Mouse (Mus musculus): ENCODE measurements around the gene Retreg1. TPM values are rescaled to one million over a fixed set of nuclear protein-coding genes. Genes with fewer than 3 reads are reported as not detected.
A peak's percentile ranks its signal among the peaks of the same experiment; 100 is the strongest.

Retreg1 gene
- total RNA-seq, 4 experiments from 2014 or later = 197 to 344 (median 283) TPM

DNA sequence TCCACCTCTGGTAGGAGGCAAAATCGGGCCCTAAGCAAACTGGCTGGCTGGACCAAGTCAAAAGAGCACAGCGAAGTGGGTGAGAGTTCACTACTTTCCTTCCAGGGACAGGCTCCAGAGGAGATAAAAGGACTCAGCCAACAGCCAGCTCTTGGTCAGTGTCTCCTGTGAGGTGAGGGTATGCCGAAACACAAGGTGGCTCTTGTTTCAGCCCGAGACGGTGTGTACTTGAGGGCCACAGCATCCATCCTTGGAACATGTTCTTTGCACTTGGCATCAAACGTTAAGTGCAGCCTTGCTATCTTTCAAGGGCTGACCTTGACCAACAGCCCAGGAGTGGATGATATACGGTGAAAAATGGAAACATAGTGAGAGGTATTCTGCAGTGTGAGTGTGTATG lies 75.7 kb downstream of the Retreg1 start:
- no peak for DNase-seq (ENCODE audit: low spot score)

DNA sequence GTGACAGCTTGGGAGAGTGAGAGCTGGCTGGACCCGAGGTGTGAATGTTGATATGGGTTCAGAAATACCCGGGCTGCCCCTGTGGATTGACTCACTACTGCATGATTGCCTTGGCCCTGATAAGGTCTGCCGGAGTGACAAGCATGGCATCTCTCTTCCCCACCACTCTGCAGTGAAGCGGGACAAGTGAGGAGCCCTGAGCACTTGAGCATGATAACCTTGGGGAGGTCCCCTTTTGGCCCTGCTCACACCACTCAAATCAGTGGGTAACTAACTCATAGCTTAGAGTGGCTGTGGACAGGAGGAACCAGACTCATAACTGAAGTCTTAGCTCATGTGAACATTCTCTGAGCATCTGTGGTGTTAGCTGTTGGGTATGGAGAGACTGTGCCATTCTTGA lies 77.0 kb downstream of the Retreg1 start:
- no peak for DNase-seq (ENCODE audit: low spot score)

DNA sequence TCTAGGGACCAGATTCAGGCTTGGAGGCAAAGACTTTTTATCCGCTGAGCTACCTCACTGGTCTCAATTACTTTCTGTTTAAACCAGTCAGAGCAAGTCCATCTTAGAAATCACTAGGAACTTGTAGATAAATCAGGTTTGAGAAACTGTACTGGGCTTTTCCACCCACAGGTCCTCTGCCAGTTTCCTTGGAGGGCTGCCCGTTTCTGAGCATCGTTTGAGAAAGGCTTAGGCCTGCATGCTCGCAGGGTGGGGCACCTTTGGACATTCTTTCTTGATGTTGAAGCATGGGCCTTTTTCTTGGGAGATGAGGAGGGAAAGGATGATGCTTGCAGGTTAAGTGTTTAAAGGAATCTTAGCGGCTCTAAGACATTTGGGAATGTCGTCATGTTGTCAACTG lies 77.9 kb downstream of the Retreg1 start:
- no peak for DNase-seq (ENCODE audit: low spot score)

DNA sequence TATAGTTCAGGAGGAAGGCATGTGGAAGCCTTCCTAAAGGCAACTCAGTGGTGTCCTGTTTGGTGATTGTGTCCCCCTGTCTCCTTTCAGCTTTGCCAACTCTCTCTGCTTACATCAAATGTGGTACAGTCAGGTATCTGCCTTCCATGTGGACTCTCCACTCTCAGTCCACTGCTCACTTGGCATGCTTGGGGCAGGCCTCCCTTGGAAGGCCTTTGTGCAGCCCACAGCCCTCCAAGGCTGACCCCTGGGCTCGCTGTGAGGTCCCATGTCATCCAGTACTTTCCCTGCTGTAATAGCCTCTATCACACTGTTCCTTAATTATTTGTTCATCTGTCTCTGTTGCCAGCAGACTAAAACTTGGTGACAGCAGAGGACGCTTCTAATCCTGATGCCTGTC lies 79.0 kb downstream of the Retreg1 start:
- no peak for DNase-seq (ENCODE audit: low spot score)

DNA sequence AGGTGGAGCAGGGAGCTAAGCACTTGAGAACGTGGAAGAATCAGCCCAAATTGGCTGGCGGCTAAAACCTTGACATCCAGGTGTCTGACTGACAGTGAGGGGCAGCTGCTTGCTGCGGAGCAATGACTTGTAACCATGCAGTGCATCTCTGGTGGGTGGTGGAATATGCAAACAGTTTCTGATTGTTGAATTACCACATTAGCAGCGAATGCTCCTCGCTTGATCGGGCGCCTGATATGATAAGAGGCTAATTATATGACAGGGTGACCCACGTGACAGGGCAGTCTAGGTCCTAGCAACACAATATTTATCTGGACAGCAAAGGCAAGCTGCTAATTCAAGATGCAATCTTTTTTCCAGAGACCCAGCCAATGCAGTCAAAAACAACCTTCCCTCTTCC lies 80.9 kb downstream of the Retreg1 start:
- DNase-seq (ENCODE audit: low spot score) = no peak

DNA sequence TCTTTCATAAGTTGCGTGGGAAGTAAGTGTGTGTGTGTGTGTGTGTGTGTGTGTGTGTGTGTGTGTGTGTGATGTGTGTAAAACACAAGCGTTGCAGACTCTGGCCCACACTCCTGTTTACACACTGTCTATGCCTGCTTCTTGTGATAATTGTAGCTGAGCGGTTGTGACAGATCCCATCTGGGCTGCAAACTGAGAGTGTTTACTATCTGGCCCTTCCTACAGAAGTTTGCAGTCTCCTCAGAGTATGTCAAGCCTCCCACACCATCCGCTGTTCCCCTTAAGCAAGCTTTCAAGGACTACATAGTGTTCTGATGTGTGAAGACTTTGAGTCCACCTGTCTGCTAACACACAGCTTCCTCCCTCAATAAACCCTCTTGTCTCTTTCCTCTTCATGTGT lies 83.2 kb downstream of the Retreg1 start:
- no peak for DNase-seq (ENCODE audit: low spot score)

DNA sequence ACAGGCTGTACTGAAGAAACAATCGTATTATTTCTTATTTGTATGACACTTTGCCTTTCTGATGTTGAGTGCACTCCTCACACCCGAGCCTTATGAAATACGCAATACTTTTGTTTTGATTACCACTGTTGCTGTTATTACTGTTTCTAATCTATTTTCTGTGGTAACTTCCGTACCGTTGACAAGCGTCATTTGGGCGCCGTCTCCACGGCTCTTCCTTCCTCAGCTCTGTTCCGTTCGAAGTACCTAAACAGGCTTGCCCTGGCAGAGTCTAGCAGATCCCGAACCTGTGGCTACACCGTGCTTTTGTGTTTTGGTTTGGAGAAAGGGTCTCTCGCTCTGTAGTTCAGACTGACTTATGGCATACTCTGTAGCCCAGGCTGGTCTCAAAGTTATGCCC lies 84.1 kb downstream of the Retreg1 start:
- no peak for DNase-seq (ENCODE audit: low spot score)

DNA sequence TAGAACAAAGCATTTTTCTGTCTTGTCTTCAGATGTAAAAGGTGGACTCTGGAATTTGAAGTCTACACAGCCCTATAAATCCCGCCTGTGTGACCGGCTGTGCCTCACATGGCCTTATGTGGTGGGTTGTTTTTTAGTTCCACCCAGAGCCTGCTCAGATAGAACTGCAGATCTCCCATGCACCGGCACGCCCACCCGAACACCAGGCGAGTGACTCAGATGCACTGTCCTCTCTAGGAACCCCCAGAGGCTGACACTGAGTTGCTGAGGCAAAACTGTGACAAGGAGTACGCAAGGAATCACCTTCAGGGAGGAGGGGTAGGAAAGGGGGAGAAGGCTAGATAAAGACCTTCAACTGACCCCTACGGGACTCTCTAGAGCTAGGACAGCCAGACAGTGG lies 85.0 kb downstream of the Retreg1 start:
- DNase-seq (ENCODE audit: low spot score) = no peak

DNA sequence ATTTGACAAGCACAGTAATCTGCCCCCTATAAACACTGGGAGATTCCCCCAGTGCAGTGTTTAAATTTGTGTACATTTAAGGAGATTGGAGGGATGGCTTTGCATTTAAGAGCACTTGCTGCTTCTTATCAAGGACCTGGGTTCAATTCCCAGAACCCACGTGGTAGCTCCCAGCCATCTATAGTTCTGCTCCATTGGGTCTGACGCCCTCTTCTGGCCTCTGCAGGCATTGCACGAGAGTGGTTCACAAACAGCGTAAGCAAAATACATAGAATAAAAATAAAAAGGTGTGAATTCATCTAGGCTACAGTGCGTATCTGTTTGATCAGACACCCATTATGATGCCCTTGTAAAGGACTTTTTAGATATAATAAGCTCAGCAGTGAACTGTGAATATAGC lies 85.9 kb downstream of the Retreg1 start:
- DNase-seq (ENCODE audit: low spot score) = no peak

DNA sequence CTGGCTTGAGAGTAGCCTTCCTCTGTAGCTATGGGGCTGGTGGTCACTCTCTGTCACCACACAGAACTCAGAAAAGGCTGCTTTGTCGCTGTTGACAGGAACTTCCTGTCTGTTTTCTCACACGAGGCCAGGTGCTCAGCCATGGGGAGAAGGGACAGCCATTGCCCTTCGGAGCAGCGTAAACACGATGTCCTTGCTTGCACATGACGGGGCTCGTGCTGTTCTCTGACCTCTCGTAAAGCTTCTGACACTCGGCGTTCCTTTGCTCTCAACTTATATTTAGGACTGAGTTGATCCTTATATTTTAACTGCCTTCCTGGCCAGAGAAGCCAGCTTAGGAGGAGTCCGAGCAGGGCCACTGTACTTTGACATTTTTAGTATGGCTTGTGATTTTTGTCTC lies 86.5 kb downstream of the Retreg1 start:
- DNase-seq (ENCODE audit: low spot score) = no peak

DNA sequence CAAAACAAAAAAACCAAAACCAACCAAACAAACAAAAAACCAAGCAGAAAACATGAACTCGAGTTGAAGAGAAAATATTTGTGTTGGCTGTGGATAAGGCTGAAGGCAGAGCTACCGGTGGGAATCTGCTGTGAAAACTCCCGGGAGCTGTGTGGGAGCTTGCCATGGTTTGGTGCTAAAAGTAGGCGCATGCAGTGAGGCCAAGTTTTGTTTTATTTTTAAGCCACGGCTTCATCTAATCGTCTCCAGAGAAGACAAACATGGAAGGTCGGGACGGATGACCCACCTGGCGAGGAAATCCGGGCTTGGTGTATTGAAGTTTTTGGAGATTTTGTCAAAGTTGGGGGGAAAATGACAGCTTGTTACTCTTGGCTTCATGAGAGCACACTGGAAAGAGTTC lies 87.0 kb downstream of the Retreg1 start:
- peak; percentile 73 for DNase-seq (ENCODE audit: low spot score)

DNA sequence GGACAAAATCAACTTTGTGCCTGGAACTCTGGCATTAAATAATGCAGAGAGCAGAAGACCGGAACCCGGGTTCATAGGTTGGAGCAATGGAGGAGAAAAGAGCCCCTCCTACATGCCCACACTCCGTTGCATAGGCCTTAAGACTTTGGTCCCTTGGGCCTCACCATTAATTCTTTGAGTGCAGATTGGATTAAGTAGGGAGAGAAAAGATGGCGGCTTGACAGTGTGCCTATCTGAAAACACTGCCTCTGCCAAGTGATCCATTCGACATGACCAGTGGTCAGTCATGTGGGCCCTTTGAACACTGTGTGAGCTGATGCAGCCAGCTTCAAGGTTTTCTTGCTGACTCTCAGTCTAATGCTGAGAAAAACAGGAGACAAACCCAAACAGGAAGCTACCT lies 87.7 kb downstream of the Retreg1 start:
- no peak for DNase-seq (ENCODE audit: low spot score)

DNA sequence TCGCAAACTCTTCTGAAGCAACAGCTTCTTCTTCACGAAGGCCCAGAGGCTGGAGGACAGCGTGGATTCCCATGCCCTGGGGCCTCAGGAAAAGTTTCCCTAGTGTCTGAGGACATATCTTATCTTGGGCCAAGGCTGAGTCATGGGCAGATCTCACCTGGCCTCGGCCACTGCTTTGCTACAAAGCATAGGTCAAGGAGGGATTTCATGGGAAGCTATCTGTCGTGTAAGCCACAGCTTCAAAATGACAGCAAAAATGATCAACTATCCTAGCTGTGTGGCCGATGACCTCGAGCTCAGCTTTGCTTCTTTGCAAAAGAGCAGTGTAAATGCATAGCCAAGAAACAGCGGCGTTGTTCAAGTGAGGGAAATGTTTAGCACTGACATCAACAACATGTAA lies 89.5 kb downstream of the Retreg1 start:
- no peak for DNase-seq (ENCODE audit: low spot score)

DNA sequence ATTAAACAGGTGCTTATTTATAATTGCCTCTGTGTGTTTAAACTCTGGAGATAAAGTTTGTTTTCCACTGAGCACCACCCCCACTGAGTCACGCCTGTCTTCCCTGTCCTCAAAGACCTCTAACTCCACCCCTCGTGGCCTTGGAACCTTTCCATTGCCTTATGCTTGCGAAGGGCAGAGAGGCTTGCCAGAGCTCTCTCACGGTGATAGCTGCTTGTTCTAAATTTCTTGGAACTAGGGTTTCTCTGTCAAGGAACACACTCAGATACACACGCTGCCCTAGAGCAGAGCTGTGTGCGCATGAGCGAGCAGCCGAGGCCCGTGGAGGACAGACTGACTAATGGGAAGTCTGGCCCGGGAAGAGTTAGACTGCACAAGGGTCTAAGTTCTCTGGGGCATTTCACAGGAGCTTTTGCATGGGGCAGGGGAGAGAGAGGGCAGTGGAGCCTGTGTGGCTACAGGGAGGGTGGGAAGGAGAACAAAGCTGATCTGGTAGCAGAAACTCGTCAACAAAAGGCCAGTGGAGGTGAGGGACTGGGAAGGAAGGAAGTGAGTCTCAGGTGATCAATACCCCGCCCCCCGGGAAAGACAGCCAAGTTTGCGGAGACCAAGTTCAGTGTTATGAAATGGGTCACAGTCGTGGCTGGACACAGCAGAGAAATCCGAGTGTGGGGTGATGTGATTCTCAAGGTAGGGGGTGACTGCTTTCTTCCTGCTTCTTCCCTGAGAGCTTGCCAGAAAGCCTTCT lies 90.1 kb downstream of the Retreg1 start:
- DNase-seq (ENCODE audit: low spot score) = peak; percentile 86

DNA sequence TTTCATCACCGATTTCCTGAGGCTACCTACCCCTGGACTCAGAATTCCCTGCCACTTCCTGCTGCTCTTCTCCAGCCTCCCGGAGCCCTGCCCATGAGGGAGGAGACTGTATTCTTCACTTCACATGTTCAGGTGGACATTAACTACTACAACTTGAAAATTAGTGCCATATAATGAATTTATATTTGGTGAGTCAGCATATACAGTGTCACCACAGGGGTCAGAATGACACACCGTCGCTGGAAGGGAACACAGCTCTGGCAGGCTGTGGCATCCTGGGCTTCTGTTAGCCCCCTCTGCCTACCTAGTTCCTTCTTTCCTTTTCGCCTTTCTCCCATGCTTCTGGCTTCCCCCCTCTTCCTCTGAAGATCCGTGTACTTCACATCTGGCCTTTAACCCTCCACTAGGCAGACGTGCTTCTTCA lies 90.7 kb downstream of the Retreg1 start:
- no peak for DNase-seq (ENCODE audit: low spot score)

DNA sequence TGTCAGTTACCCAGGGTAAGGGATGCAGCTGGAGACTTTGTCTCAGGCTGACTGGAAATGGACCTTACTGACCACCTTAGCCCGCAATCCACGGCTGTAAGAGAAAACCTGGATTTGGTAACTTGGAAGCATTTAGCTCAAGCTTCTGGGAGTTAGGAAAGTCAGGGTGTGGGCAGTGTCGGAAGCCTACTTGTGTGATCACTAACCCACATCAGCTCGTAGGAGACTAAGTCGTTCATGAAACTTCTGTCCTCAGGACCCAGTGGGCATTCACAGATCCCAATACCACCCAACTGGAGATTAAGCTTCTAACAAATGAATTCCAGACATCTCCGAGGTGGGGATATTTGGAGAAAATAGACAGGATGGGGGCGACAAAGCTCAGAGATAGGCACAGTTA lies 91.4 kb downstream of the Retreg1 start:
- DNase-seq (ENCODE audit: low spot score) = no peak

DNA sequence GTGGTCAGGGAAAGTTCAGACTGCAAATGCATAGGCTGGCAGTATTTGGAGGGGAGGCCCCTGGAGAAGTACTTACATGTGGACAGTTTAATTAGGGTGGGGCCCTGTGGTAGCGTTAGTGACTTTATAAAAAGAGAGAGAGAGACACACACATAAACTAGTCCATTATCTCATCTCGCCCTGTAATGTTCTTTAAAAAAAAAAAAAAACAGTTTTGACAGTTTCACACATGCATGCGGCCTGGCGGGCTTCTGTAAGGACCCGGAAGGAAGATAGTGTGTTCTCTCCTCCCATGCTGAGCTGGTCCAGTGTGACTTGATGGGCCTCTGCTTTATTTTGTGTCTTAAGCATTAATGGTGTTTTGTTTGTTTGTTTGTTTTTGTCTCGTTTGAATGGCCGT lies 95.5 kb downstream of the Retreg1 start:
- DNase-seq (ENCODE audit: low spot score) = no peak

DNA sequence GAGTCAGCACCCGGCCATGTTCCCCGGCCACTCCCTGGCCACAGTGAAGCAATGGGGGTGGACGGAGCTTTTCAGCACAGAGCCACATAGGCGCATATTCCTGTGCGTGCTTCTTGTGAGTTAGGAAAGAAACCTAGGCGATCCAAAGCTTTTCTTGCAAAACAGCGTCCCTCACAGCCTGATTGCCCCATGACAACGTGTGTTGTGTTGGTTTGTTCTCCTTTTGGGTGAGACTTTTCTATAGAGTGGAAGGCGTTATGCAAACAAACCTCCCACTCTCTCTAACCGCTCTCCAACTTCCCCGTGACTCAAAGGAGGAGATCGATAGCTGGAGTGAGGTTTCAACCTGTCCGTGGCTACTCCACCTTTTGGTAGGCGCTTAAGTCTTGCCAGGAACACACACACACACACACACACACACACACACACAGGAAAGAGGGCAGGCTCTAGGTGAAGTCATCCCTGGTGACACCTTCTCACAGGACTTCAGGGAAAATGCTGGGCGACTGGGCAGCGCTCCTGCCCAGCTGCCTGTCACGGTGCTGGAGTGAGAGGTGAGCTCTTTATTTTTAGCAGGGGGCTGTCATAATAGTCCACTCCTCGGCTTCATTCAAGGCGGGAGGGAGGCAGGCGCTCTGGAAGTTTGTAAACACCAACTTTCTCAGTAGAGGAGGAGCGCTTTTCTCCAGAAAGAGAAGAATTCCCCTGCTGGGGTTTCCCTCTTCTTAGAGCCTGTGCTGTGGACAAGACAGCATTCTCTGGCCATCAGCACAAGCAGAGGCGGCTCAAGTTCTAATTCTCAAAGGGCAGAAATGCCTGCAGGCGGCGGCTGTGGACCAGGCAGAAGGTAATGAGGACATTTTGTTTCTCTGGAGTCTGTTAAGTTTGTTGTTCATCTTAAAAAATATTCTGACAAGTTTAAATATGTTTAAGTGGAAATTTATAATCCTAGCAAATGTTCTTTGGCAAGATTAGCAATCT lies 97.7 kb downstream of the Retreg1 start:
- no peak for DNase-seq (ENCODE audit: low spot score)

DNA sequence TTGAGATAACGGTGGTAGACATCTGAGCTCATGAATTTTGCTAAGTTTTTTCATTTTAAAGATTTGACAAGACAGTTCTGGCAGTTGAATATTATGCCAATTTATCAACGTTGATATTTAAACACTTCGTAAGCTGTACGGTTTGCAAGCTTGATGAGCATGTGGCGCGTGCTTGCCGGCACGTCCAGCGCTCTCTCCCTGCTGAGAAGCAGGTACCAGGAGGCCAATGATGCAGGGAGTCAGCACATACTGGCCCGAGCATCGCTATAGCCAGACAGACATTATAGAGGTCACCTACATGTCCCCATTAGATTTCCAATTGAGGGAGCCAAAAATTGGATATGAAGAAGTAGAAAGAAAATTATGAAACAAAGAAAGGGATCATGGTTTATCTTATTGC lies 98.5 kb downstream of the Retreg1 start:
- no peak for DNase-seq (ENCODE audit: low spot score)

DNA sequence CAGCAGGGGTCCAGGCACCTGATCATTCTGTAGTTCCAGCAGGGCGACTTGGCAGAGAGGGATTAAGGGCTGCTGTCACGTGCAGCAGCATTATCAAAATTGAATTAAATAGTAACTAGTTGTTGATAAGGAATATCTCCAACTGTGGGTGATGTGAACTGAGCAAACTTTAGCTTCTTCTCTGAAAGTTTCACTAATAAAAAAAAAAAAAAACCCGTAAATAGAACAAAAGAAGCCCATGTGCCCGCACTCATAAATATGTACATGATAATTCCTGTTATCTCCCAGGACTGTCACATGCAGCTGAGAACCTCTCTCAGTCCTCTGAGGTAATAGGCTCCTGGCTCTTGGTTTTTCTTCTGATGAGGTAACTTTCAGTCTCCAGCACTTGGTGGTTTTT lies 99.4 kb downstream of the Retreg1 start:
- no peak for DNase-seq (ENCODE audit: low spot score)

DNA sequence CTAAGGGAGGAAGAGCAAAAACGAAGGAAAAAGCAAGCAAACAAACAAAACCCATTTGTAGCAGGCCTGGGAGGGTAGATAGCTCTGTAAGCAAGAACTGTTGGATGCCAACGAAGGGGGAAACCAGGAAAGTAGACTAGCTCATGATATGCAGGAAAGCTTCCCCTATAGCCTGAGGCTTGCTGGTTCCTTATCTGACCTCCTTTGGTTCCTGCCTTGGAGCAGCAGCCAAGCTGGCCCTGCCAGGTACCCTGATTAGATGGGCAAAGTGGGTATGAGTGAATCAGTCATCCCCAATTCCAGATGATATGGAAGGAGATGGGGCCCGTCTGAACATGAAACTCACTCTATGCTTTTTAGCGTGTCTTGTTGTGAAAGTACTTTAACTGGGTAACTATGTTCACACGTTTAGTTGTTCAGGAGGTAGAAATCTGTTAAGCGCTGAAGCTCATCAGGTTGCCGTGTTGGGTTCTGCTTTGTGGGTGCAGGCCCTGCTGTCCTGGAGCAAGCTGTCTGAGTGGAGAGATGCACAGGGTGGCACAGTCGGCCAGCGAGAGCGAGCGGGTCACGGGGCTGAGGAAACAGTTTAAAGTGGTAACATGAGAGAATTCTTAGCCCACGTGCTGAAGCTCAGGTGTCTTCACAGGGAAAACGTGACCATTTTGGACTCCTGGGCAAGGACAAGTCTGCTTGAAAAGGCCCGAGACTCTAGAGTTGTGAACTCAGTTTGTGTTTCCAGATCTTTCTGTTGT lies 100.6 kb downstream of the Retreg1 start:
- DNase-seq (ENCODE audit: low spot score) = no peak

DNA sequence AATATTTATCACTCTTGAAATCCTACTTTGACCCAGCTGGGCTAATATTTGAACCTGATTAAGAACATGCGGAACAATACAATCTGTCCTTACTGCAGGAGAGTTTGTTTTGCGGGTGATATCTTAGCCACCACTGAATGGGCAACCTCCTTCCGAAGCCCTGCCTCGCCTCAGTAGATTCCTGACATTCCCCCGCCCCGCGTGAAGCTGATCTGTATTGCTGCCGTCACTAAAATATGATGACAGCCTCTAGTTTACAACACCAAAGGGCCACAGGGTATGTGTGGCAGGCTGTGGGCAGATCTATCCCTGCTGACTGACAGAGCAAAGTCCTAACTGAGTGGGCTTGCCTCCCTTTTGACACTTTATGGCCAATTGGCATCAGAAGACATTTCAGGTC lies 102.2 kb downstream of the Retreg1 start:
- DNase-seq (ENCODE audit: low spot score) = no peak
